Mouse (Mus musculus) monocyte, adult 2 months (primary cell): ENCODE data around the gene Kidins220.

Experiments
- DNase-seq, 2 experiments: peaks; one replicate each; pipeline ENCODE4 v3.0.0; 2022; ENCODE audit warnings: low spot score in 2 of 2, low read depth in 1 of 2

Kidins220 gene

DNA sequence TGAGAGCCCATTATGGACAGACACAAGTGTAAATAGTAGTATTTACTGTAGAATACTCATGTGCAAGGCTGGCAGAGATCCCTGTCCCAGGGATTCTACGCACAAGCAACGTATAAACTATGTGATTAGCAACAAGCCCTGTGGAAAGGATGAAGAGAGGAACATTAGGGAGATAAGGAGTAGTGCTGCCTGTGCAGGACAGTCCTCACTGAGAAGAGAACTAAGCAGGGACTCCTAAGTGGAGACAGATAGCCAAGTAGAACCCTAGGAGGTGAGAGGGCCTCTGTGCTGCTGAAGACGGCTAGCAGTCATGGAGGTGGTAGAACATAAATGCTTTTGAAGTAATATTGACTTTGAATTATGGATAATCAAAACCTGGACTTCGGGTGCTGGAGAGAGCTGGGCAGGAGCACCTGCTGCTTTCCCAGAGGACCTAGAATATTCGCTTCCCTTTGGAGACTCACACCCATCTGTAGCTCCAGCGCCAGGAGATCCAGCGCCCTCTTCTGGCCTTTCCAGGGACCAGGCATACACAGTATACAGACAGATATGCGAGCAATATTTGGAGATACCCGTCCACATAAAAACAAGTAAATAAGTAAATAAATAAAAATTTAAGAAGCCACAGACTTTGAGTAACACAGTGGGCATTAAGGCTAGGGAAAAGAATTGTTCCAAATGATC is 50.3 kb downstream of the Kidins220 start:
- no peak for DNase-seq

GRCm38 (mm10) chr12:25026308-25026707 is 51.6 kb downstream of the Kidins220 start:
- DNase-seq: no peak

DNA sequence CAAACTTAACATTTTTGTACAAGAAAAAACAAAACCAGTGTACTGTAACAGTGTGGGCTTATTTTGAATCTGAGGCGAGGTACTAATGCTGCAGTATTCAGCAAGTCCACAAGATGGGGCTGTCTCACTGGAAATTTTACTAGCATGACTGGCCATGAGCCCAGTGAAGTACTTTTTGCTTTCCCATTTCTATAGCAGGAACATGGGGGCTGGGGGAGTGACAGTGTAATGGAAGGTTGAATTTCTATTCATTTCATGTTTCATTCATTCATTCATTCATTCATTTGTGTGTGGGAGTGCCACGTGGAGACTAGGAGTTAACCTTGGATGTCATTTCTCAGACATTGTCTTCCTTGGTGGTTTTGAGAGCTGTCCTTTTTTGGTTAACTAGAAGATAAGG is 52.7 kb downstream of the Kidins220 start:
- no peak for DNase-seq

- no peak for DNase-seq
Observed at GRCm38 (mm10) chr12:25033662-25034337, 59.1 kb downstream of the Kidins220 start.

GRCm38 (mm10) chr12:25034338-25034953 is 59.7 kb downstream of the Kidins220 start:
- no peak for DNase-seq

DNA sequence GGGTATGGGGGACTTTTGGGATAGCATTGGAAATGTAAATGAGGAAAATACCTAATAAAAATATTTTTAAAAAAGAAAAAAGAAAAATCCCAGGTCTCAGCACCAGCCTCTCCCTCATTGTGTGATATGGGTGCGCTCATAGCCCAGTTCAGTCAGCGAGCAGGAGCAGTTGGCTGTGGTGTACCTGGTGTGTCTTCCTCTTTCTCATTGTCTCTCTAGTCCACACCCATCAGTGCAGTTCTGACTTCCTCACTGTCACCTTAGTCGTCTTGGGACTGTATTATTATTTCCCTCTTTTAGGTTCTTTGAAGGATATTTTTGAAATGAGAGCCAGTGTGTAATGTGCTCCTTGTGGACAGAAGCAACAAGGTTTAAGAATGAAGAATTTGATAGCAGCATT is 61.3 kb downstream of the Kidins220 start:
- DNase-seq: no peak

GRCm38 (mm10) chr12:25037222-25037621 is 62.5 kb downstream of the Kidins220 start:
- no peak for DNase-seq

DNA sequence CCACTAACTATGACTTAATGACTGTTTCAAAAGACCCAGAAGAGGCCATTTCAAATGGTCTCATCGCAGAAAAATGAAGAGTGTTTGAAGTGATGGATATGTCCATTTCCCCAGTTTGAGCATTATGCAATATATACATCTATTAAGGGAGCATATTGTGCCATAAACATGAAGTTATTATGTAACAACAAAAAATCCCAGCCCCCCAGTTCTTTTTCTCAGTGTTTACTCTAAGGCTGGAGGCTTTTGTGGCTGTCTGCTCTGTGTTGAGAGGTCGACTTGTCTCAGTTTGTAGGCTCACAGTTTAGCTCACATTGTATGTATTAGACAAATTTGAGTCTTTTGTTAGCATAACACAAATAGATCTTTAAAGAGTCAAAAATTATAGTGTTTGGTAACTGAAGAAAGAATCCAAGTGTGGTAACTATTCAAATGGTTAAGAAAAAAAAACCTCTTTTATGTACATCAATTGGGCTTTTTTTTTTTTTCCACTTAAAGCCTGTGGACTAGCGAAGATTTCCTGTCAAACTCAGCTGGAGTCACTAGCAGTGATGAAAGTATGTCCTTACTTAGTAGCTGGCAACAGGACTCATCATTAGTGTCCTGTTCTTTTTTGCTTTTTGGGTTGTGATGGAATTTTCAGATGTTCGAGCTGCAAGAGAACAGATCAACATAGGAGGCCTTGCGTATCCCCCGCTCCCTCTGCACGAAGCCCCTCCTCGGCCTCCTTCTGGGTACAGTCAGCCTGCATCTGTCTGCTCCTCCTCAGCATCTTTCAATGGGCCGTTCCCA is 63.2 kb downstream of the Kidins220 start:
- DNase-seq: no peak

DNA sequence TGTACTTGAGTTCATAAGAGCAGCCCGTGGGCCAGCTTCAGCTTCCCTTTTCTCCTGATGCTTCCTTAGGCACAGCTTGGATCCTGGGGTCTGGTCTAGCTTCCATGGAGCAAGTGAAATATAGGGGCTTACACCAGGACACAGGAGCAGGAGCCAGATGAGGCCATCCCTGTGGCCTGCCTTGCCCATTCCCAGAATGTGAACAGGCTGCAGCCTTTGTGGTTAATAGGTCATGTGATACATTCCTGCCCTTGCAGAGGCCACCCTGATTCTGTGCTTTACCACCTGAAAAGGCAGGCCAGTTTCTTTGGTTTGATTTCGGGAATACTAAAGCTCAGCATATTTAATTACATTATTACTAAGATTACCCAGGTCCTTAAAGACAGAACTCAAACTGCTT is 69.3 kb downstream of the Kidins220 start:
- DNase-seq: no peak

DNA sequence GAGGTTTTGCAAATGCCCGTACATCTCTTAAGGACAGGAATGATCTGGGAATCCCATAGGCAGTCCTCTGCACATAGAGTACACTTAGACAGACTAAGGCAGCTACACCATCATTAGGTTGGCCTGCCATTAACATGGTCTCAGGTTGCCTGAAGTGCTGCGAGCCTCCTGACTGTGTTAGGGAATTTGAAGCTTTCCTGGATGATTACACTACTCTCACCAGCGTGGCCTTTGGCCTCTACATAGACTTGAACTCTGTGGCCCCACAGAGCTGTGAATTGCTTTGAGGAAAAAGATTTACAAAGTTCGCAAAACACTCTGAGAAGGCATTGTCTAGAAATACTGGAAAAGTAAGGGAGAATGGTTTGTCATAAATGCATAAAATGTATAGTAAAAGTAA is 69.9 kb downstream of the Kidins220 start:
- no peak for DNase-seq

DNA sequence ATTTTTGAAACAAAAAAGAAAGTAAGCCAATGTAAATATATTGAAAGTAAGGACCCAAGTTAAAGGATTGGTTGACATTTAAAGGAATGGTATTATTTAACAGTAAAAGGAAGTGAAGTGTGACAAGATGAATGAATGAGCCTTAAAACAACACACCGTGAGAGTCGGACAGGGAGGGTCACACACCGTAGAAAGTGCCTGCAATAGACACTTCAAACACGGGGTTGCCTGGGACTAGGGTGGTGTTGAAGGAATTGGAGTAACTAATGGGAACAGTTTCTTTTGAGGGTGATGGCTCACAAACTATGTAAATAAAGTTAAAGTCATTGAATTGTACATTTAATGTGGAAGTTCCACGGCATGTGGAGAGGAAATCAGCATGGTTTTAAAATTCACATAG is 74.5 kb downstream of the Kidins220 start:
- no peak for DNase-seq

GRCm38 (mm10) chr12:25054511-25054910 is 79.8 kb downstream of the Kidins220 start:
- DNase-seq: no peak

DNA sequence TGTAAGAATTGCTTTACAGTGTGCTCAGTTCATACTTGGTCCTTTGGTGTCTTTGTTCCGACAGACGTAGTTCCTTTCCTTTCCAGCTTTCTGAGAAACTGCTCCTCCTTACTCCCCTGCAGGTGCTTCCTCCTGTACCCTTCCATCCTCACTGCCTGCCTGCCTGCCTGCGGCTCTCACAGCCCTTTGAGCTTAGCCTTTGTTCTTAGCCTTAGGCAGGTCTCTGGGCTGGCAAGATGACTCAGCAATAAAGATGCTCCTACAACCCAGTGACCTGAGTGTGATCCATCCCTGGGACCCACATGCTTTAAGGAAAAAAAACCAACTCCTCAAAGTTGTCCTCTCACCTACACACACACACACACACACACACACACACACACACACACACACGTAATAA is 80.2 kb downstream of the Kidins220 start:
- DNase-seq: no peak

- DNase-seq: no peak
Observed at GRCm38 (mm10) chr12:25059487-25060200, 84.9 kb downstream of the Kidins220 start.

GRCm38 (mm10) chr12:25060901-25061300 is 86.2 kb downstream of the Kidins220 start:
- no peak for DNase-seq

- no peak for DNase-seq
Observed at GRCm38 (mm10) chr12:25062264-25062663, 87.5 kb downstream of the Kidins220 start.

DNA sequence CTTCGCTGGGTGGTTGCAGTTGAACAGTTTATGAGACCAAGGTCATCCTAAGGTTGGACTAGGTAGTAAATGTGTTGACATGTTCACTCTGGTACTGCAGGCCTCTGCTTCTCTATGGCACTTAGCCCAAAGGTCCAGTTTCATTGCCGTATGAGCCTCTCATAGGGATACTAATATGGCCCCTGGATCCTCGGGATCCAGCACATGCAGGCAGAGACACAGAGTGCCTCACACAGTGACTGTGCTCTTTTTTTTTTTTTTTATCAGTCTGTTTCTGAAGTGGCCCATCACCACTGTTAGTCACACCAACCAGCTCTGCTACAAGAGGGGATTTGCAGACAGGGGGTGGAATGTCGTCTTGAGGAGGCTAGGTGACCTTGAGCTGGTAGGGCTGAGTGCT is 98.6 kb downstream of the Kidins220 start:
- DNase-seq: no peak

GRCm38 (mm10) chr12:25074344-25074743 is 99.6 kb downstream of the Kidins220 start:
- DNase-seq: no peak

DNA sequence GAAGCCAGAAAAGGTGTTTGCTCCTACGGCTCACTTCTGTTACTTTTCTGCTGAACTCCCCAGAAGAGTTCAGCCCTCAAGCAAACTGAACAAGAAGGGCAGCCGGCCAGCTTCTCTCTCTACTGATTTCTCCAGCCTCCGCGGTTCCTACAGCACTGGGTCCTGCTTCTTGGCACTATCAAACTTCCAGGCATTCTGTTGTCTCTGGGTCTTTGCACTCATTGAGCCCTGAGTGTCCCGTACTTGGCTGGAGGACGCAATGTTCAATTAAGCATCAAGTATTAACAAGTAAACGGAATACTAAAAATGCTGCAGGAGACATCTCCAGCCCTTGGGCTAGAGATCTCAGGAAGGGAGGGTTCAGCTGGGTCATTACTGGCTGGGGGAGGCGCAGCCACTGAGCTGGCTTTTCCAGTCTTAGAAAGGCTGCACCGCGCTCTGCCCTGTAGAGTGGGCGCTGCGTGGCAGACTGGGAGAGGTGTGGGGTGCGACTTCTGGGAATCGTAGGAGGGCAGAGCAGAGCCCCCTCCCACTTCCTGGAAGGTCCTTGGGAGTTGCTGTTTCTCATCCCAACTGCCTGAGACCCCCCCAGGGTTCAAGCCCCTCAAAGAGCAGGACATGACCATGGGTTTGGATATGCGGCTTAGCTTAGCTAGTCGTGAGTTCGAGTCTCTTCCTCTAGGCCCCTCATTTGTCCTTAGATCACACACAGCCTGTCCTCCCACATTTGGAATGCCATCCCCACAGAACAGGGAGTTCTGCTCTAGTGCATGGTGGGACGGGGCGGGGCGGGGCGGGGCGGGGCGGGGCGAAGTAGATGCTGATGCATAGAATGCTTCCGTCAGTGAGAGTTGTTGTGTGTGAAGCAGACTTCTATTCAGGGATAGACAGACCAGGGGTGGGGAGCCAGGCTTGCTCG is 108.8 kb downstream of the Kidins220 start:
- DNase-seq: no peak

- DNase-seq: no peak
Observed at GRCm38 (mm10) chr12:25086966-25087365, 112.2 kb downstream of the Kidins220 start.
